Mouse (Mus musculus) limb, embryonic 14.5 days (tissue): ENCODE results near the gene Ifna16. TPM values are rescaled to one million over a fixed set of nuclear protein-coding genes. Genes with fewer than 3 reads are reported as not detected.

Source experiments
- ATAC-seq: fragments of 200-750 bp; cut with Nextera tagmentation; 2 replicates; pipeline ENCODE4 v1.8.0; 2017; ENCODE audit warnings: low read depth, moderate number of reproducible peaks, moderate TSS enrichment; ENCODE audit not compliant: low FRiP score
- DNase-seq: peaks from one replicate; pipeline ENCODE4 v3.0.0-alpha.2; 2015; ENCODE audit warnings: low spot score
- H3K27ac ChIP-seq: fragments of 300-500 bp; sonication (generic); replicated peaks from 2 replicates; pipeline ENCODE4 v1.5.1; 2014; ENCODE audit warnings: low read depth, mild to moderate bottlenecking, low read length, moderate library complexity, mixed read lengths
- H3K27me3 ChIP-seq: fragments of 300-500 bp; sonication (generic); 2 replicates; pipeline ENCODE4 v1.6.1; 2014; ENCODE audit warnings: low read length, mixed read lengths; ENCODE audit not compliant: control insufficient read depth, insufficient read depth
- H3K36me3 ChIP-seq: fragments of 300-500 bp; sonication (generic); 2 replicates; pipeline ENCODE4 v1.6.1; 2014; ENCODE audit warnings: mild to moderate bottlenecking, low read length, moderate library complexity, mixed read lengths; ENCODE audit not compliant: control insufficient read depth, insufficient read depth
- H3K4me1 ChIP-seq: fragments of 300-500 bp; sonication (generic); 2 replicates; pipeline ENCODE4 v1.6.1; 2014; ENCODE audit warnings: antibody characterized with exemption, low read length, mixed read lengths; ENCODE audit not compliant: control insufficient read depth, insufficient read depth
- H3K4me2 ChIP-seq: fragments of 300-500 bp; sonication (generic); replicated peaks from 2 replicates; pipeline ENCODE4 v1.6.1; 2014; ENCODE audit warnings: low read depth, mild to moderate bottlenecking, low read length, moderate library complexity; ENCODE audit not compliant: severe bottlenecking
- H3K4me3 ChIP-seq: fragments of 300-500 bp; sonication (generic); replicated peaks from 2 replicates; pipeline ENCODE4 v1.5.1; 2014; ENCODE audit warnings: low read length
- H3K9ac ChIP-seq: fragments of 300-500 bp; sonication (generic); 2 replicates; pipeline ENCODE4 v1.6.1; 2014; ENCODE audit warnings: mild to moderate bottlenecking, low read depth, low read length, moderate library complexity; ENCODE audit not compliant: severe bottlenecking
- H3K9me3 ChIP-seq: fragments of 300-500 bp; sonication (generic); 2 replicates; pipeline ENCODE4 v1.6.1; 2016; ENCODE audit warnings: low read length; ENCODE audit not compliant: control insufficient read depth
- POLR2A ChIP-seq: fragments of 200-500 bp; IDR thresholded peaks from 2 replicates; pipeline ENCODE4 v1.8.0; 2012; ENCODE audit warnings: inconsistent platforms, mild to moderate bottlenecking, moderate library complexity, borderline replicate concordance; ENCODE audit not compliant: insufficient read depth, insufficient read length; ENCODE audit errors: extremely low read depth
- WGBS: fragments of 180-500 bp; shearing (Covaris S2); extraction: QIAGEN DNeasy Blood & Tissue Kit; methylation state at CpG from one replicate; pipeline ENCODE4 v1.1.7; 2014; 5-methylcytosine and 5-hydroxymethylcytosine counted together
- polyA plus RNA-seq, 2 experiments: library from polyadenylated mRNA; depleted of rRNA in 1 of 2; stranded (reverse) in 1 of 2; unstranded in 1 of 2; fragments of >200 nt; fragmentation: Nextera tagmentation in 1 of 2; extraction: Ambion mirVana in 1 of 2; gene quantifications; 2 replicates each; pipeline versions ENCODE4 v1.2.1 to v1.2.3; 2012 to 2014

Gene Ifna16
- polyA plus RNA-seq, 2 experiments: not detected

DNA sequence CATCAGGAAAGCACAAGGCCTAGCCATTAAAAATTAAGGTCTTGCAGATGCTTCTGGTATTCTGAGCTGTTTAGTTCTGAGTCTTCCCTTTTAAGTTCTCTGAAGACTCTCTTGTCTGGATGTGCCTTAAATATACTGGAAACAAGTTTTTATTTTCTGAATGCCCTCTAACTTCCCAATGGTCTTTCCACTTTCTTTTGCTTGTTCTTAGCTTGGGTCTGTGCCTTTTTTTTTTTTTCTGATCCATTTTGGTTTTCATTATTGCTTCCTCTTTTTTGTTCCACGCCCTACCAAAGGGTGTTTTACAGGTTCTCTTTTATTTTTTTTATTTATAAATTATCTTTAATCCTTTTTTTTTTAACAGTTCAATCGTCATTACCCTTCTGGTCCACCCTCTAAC, 32.4 kb downstream of the Ifna16 start, which contains the start of gene Ifna13:
Gene Ifna13, minus strand, starts transcription at position 101 of the 400 bp plus-strand sequence.
- Histone ChIP-seq H3K4me2 (no peak within 1 kb of the TSS), H3K9ac (no peak within 1 kb of the TSS), H3K4me1 (no peaks in the 10 kb centered on the region), H3K9me3 (no peaks in the 10 kb centered on the region), H3K36me3 (no peaks in the 10 kb centered on the region), H3K27me3 (no peaks in the 10 kb centered on the region), H3K27ac (no peak within 1 kb of the TSS), H3K4me3 (no peak within 1 kb of the TSS)
- no peak for ATAC-seq
- WGBS: 61% methylated on average over 2 of the region's 2 CpGs
- DNase-seq: no peak
- no peak for TF ChIP-seq POLR2A

DNA sequence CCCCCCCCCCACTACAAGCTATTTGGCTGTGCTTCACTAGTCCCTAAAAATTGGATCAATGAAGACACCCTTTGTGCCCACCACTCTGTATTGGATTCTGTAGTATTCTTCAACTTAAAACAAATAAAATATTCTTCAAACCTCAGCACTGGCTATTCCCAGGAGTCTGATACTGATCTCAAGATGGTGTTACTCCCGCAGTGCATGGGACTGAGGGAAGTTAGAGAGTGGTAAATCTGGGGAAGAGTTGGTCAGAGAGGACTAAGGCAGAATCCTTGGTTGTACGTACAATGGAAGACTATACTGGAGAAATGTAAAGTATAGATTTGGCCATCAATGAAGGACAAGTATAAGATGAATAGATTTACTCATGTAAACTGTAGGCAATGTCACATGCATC, 34.2 kb downstream of the Ifna16 start:
- 18% methylated on average over 2 of the region's 2 CpGs for WGBS
- Histone ChIP-seq H3K4me2 (no peak overlapping the region), H3K4me1 (no peaks in the 10 kb centered on the region), H3K4me3 (no peak overlapping the region), H3K36me3 (no peaks in the 10 kb centered on the region), H3K27me3 (no peaks in the 10 kb centered on the region), H3K27ac (no peak overlapping the region), H3K9ac (no peak overlapping the region), H3K9me3 (no peaks in the 10 kb centered on the region)
- no peak for TF ChIP-seq POLR2A
- no peak for ATAC-seq
- no peak for DNase-seq

DNA sequence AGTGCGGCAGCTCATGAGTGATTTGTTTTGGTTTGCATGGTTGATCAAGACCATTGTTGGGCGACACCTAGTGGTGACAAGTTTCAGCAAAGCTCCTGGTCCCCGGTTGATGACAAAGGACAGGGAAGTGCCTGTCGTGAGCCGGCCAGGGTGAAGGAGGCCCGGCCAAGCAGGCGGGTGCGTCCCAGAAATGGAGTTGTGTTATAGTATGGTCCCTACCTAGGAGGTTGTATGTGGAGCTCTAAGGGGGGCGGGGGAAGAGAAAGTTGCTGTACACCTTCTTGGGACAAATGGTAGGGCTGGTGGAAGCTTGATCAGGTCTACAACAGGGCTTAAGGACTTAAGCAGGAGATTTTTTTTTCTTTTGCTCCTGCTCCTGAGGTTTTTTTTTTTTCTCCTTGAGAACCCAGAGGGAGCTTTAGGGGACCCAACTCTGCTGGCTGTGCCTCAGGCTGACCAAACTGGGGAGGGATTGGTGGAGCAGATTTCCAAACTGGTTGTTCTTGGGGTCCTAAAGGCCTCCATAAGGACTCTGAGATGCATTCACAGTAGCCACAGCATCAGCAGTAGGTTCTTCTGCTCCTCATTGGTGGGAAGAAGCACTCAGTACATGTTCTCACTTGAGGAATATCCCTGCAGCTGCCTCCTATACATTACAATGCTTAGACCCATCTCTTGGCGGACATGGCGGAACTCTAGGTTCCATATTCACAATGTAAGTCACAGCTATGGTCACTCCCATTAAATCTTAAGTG, 35.5 kb downstream of the Ifna16 start:
- H3K9me3 ChIP-seq: no peaks in the 10 kb centered on the region
- H3K4me3 ChIP-seq: peak overlapping the region; percentile 33
- H3K4me1 ChIP-seq: no peaks in the 10 kb centered on the region
- DNase-seq (peak; percentile 99), ATAC-seq (peak; percentile 96)
- TF ChIP-seq POLR2A: no peak
- no peaks in the 10 kb centered on the region for H3K27me3 ChIP-seq
- no peak overlapping the region for H3K9ac ChIP-seq
- H3K4me2 ChIP-seq: peak overlapping the region; percentile 45
- WGBS: 13% methylated on average over 11 of the region's 11 CpGs
- no peaks in the 10 kb centered on the region for H3K36me3 ChIP-seq
- 0 out of 2 replicates have a peak overlapping the region, but pooled peaks have one; percentile 19 for H3K27ac ChIP-seq

DNA sequence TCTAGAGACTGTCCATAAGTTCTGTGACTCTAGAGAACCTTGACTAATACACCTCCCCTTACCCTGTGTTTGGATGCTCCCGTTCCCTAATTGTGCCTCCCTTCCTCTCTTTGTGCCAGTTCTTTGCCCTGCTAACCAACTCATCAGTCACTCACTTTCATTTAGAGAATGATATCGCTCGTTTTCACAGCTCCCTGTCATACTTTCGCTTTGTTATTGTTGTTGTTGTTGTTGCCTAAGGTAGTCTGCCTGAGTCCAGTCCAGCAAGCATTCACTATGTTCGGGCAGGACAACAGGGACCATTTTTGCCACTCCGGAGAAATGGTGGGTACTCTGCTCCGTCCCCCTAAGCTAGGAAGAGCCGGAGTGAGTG, 36.0 kb downstream of the Ifna16 start:
- WGBS: 61% methylated on average over 8 of the region's 8 CpGs
- Histone ChIP-seq H3K9ac (peak overlapping the region; percentile 47), H3K36me3 (no peaks in the 10 kb centered on the region), H3K27me3 (no peaks in the 10 kb centered on the region), H3K4me1 (no peaks in the 10 kb centered on the region), H3K27ac (no peak overlapping the region), H3K4me3 (peak overlapping the region; percentile 33), H3K4me2 (peak overlapping the region; percentile 45), H3K9me3 (no peaks in the 10 kb centered on the region)
- no peak for TF ChIP-seq POLR2A
- ATAC-seq (no peak), DNase-seq (no peak)

DNA sequence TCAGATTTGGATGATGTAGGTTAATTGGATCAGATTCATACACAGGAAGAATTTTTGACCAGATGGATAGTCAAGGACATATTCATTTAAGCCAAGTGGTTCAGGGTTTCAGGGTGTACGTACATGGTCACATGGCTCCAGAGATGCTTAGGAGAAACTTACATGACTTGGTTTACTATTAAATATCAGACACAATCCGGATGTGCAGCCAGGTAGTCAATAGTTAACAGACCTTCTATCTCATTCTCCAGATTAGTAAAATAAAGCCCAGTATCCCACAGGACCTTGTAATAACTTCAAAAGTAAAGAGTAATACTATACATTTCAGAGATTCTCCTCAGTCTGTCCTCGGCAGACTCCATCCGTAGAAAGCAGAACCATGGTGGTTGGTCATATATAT, 42.4 kb downstream of the Ifna16 start, which contains the start of gene C87499:
Gene C87499, minus strand, starts transcription at position 101 of the 400 bp plus-strand sequence.
- H3K27me3 ChIP-seq: no peaks in the 10 kb centered on the region
- TF ChIP-seq POLR2A: no peak
- ATAC-seq: no peak
- H3K4me3 ChIP-seq: no peak within 1 kb of the TSS
- no peak within 1 kb of the TSS for H3K27ac ChIP-seq
- no peaks in the 10 kb centered on the region for H3K4me1 ChIP-seq
- no peaks in the 10 kb centered on the region for H3K36me3 ChIP-seq
- no peak within 1 kb of the TSS for H3K9ac ChIP-seq
- 87% methylated on average over 4 of the region's 4 CpGs for WGBS
- H3K4me2 ChIP-seq: no peak within 1 kb of the TSS
- DNase-seq: no peak
- H3K9me3 ChIP-seq: no peaks in the 10 kb centered on the region

Other genes starting within 250 kb of the Ifna16 start
Only the 30 nearest of the 33 such genes appear.
- gene Ifnb1, start 154.2 kb downstream of the Ifna16 start, polyA plus RNA-seq (2012; rRNA removed): 0.10 TPM in 1 of 2 replicates, not detected in the other
- gene Ifnb1, start 154.2 kb downstream of the Ifna16 start, polyA plus RNA-seq (2014; fragmentation: Nextera tagmentation; extraction: Ambion mirVana): not detected in 2 replicates
- not detected in 2 replicates for gene Ifna15, start 118.7 kb downstream of the Ifna16 start, polyA plus RNA-seq (2012; rRNA removed)
- gene Ifna15, start 118.7 kb downstream of the Ifna16 start, polyA plus RNA-seq (2014; fragmentation: Nextera tagmentation; extraction: Ambion mirVana): not detected in 2 replicates
- not detected in 2 replicates for gene Ifna14, start 105.1 kb downstream of the Ifna16 start, polyA plus RNA-seq (2012; rRNA removed)
- not detected in 2 replicates for gene Ifna14, start 105.1 kb downstream of the Ifna16 start, polyA plus RNA-seq (2014; fragmentation: Nextera tagmentation; extraction: Ambion mirVana)
- gene Ifna9, start 84.5 kb downstream of the Ifna16 start, polyA plus RNA-seq (2012; rRNA removed): not detected in 2 replicates
- not detected in 2 replicates for gene Ifna9, start 84.5 kb downstream of the Ifna16 start, polyA plus RNA-seq (2014; fragmentation: Nextera tagmentation; extraction: Ambion mirVana)
- not detected in 2 replicates for gene Ifna12, start 73.5 kb downstream of the Ifna16 start, polyA plus RNA-seq (2012; rRNA removed)
- not detected in 2 replicates for gene Ifna12, start 73.5 kb downstream of the Ifna16 start, polyA plus RNA-seq (2014; fragmentation: Nextera tagmentation; extraction: Ambion mirVana)
- not detected in 2 replicates for gene C87499, start 42.5 kb downstream of the Ifna16 start, polyA plus RNA-seq (2012; rRNA removed)
- gene C87499, start 42.5 kb downstream of the Ifna16 start, polyA plus RNA-seq (2014; fragmentation: Nextera tagmentation; extraction: Ambion mirVana): not detected in 2 replicates
- not detected in 2 replicates for gene Ifna13, start 32.5 kb downstream of the Ifna16 start, polyA plus RNA-seq (2012; rRNA removed)
- gene Ifna13, start 32.5 kb downstream of the Ifna16 start, polyA plus RNA-seq (2014; fragmentation: Nextera tagmentation; extraction: Ambion mirVana): not detected in 2 replicates
- not detected in 2 replicates for gene Ifna2, start 7.0 kb upstream of the Ifna16 start, polyA plus RNA-seq (2012; rRNA removed)
- not detected in 2 replicates for gene Ifna2, start 7.0 kb upstream of the Ifna16 start, polyA plus RNA-seq (2014; fragmentation: Nextera tagmentation; extraction: Ambion mirVana)
- gene Ifnab, start 14.4 kb upstream of the Ifna16 start, polyA plus RNA-seq (2012; rRNA removed): 0.09 TPM in 1 of 2 replicates, not detected in the other
- not detected in 2 replicates for gene Ifnab, start 14.4 kb upstream of the Ifna16 start, polyA plus RNA-seq (2014; fragmentation: Nextera tagmentation; extraction: Ambion mirVana)
- 0.63 and 0.86 TPM in 2 replicates for gene Gm26566, start 44.9 kb upstream of the Ifna16 start, polyA plus RNA-seq (2012; rRNA removed)
- 0.70 and 2.0 TPM in 2 replicates for gene Gm26566, start 44.9 kb upstream of the Ifna16 start, polyA plus RNA-seq (2014; fragmentation: Nextera tagmentation; extraction: Ambion mirVana)
- gene Klhl9, start 45.5 kb upstream of the Ifna16 start, polyA plus RNA-seq (2012; rRNA removed): 41.4 and 41.6 TPM in 2 replicates
- 127 and 137 TPM in 2 replicates for gene Klhl9, start 45.5 kb upstream of the Ifna16 start, polyA plus RNA-seq (2014; fragmentation: Nextera tagmentation; extraction: Ambion mirVana)
- not detected in 2 replicates for gene Gm13271, start 77.9 kb upstream of the Ifna16 start, polyA plus RNA-seq (2012; rRNA removed)
- not detected in 2 replicates for gene Gm13271, start 77.9 kb upstream of the Ifna16 start, polyA plus RNA-seq (2014; fragmentation: Nextera tagmentation; extraction: Ambion mirVana)
- 0.13 and 0.24 TPM in 2 replicates for gene Gm13283, start 83.2 kb upstream of the Ifna16 start, polyA plus RNA-seq (2012; rRNA removed)
- 0.21 TPM in 1 of 2 replicates, not detected in the other for gene Gm13283, start 83.2 kb upstream of the Ifna16 start, polyA plus RNA-seq (2014; fragmentation: Nextera tagmentation; extraction: Ambion mirVana)
- gene Gm13290, start 96.9 kb upstream of the Ifna16 start, polyA plus RNA-seq (2012; rRNA removed): not detected in 2 replicates
- 0.33 and 0.48 TPM in 2 replicates for gene Gm13290, start 96.9 kb upstream of the Ifna16 start, polyA plus RNA-seq (2014; fragmentation: Nextera tagmentation; extraction: Ambion mirVana)
- not detected in 2 replicates for gene Gm13289, start 100.0 kb upstream of the Ifna16 start, polyA plus RNA-seq (2012; rRNA removed)
- gene Gm13289, start 100.0 kb upstream of the Ifna16 start, polyA plus RNA-seq (2014; fragmentation: Nextera tagmentation; extraction: Ambion mirVana): not detected in 2 replicates
- 0.16 TPM in 1 of 2 replicates, not detected in the other for gene Gm13272, start 102.9 kb upstream of the Ifna16 start, polyA plus RNA-seq (2012; rRNA removed)
- gene Gm13272, start 102.9 kb upstream of the Ifna16 start, polyA plus RNA-seq (2014; fragmentation: Nextera tagmentation; extraction: Ambion mirVana): not detected in 2 replicates
- 0.10 and 0.17 TPM in 2 replicates for gene Ifnz, start 105.2 kb upstream of the Ifna16 start, polyA plus RNA-seq (2012; rRNA removed)
- gene Ifnz, start 105.2 kb upstream of the Ifna16 start, polyA plus RNA-seq (2014; fragmentation: Nextera tagmentation; extraction: Ambion mirVana): 0.25 TPM in 1 of 2 replicates, not detected in the other
- gene Gm13276, start 108.8 kb upstream of the Ifna16 start, polyA plus RNA-seq (2012; rRNA removed): 0.14 and 0.44 TPM in 2 replicates
- gene Gm13276, start 108.8 kb upstream of the Ifna16 start, polyA plus RNA-seq (2014; fragmentation: Nextera tagmentation; extraction: Ambion mirVana): not detected in 2 replicates
- gene Gm13277, start 111.7 kb upstream of the Ifna16 start, polyA plus RNA-seq (2012; rRNA removed): not detected in 2 replicates
- gene Gm13277, start 111.7 kb upstream of the Ifna16 start, polyA plus RNA-seq (2014; fragmentation: Nextera tagmentation; extraction: Ambion mirVana): not detected in 2 replicates
- gene Gm13278, start 114.6 kb upstream of the Ifna16 start, polyA plus RNA-seq (2012; rRNA removed): not detected in 2 replicates
- not detected in 2 replicates for gene Gm13278, start 114.6 kb upstream of the Ifna16 start, polyA plus RNA-seq (2014; fragmentation: Nextera tagmentation; extraction: Ambion mirVana)
- 0.47 TPM in 1 of 2 replicates, not detected in the other for gene Gm13275, start 117.6 kb upstream of the Ifna16 start, polyA plus RNA-seq (2012; rRNA removed)
- not detected in 2 replicates for gene Gm13275, start 117.6 kb upstream of the Ifna16 start, polyA plus RNA-seq (2014; fragmentation: Nextera tagmentation; extraction: Ambion mirVana)
- not detected in 2 replicates for gene Gm13279, start 120.5 kb upstream of the Ifna16 start, polyA plus RNA-seq (2012; rRNA removed)
- not detected in 2 replicates for gene Gm13279, start 120.5 kb upstream of the Ifna16 start, polyA plus RNA-seq (2014; fragmentation: Nextera tagmentation; extraction: Ambion mirVana)
- not detected in 2 replicates for gene Gm13285, start 122.7 kb upstream of the Ifna16 start, polyA plus RNA-seq (2012; rRNA removed)
- 0.65 and 1.3 TPM in 2 replicates for gene Gm13285, start 122.7 kb upstream of the Ifna16 start, polyA plus RNA-seq (2014; fragmentation: Nextera tagmentation; extraction: Ambion mirVana)
- 0.47 TPM in 1 of 2 replicates, not detected in the other for gene Gm13287, start 126.3 kb upstream of the Ifna16 start, polyA plus RNA-seq (2012; rRNA removed)
- not detected in 2 replicates for gene Gm13287, start 126.3 kb upstream of the Ifna16 start, polyA plus RNA-seq (2014; fragmentation: Nextera tagmentation; extraction: Ambion mirVana)
- gene Gm13288, start 128.6 kb upstream of the Ifna16 start, polyA plus RNA-seq (2012; rRNA removed): 0.04 and 0.09 TPM in 2 replicates
- gene Gm13288, start 128.6 kb upstream of the Ifna16 start, polyA plus RNA-seq (2014; fragmentation: Nextera tagmentation; extraction: Ambion mirVana): not detected in 2 replicates
- not detected in 2 replicates for gene Ifna7, start 139.3 kb upstream of the Ifna16 start, polyA plus RNA-seq (2012; rRNA removed)
- gene Ifna7, start 139.3 kb upstream of the Ifna16 start, polyA plus RNA-seq (2014; fragmentation: Nextera tagmentation; extraction: Ambion mirVana): not detected in 2 replicates
- not detected in 2 replicates for gene Ifna11, start 143.0 kb upstream of the Ifna16 start, polyA plus RNA-seq (2012; rRNA removed)
- not detected in 2 replicates for gene Ifna11, start 143.0 kb upstream of the Ifna16 start, polyA plus RNA-seq (2014; fragmentation: Nextera tagmentation; extraction: Ambion mirVana)
- gene Ifna6, start 150.5 kb upstream of the Ifna16 start, polyA plus RNA-seq (2012; rRNA removed): not detected in 2 replicates
- gene Ifna6, start 150.5 kb upstream of the Ifna16 start, polyA plus RNA-seq (2014; fragmentation: Nextera tagmentation; extraction: Ambion mirVana): not detected in 2 replicates
- not detected in 2 replicates for gene Ifna5, start 158.6 kb upstream of the Ifna16 start, polyA plus RNA-seq (2012; rRNA removed)
- gene Ifna5, start 158.6 kb upstream of the Ifna16 start, polyA plus RNA-seq (2014; fragmentation: Nextera tagmentation; extraction: Ambion mirVana): not detected in 2 replicates
- not detected in 2 replicates for gene Ifna4, start 164.9 kb upstream of the Ifna16 start, polyA plus RNA-seq (2012; rRNA removed)
- gene Ifna4, start 164.9 kb upstream of the Ifna16 start, polyA plus RNA-seq (2014; fragmentation: Nextera tagmentation; extraction: Ambion mirVana): not detected in 2 replicates